Mouse (Mus musculus) heart, adult 10 weeks (tissue): ENCODE data around the gene Mllt3. TPM values are rescaled to one million over a fixed set of nuclear protein-coding genes. Genes with fewer than 3 reads are reported as not detected.

Experiments
- polyA plus RNA-seq: library from polyadenylated mRNA; stranded (reverse); fragments of 350-450 nt; fragmentation: Illumina TruSeq; extraction: RNeasy Lipid Tissue Mini Kit (QIAGEN cat#74804); gene quantifications from one replicate; pipeline ENCODE4 v1.2.3, GENCODE M21; 2014; ENCODE audit warnings: low read depth, low replicate concordance

Gene Mllt3
- 17.7 TPM for polyA plus RNA-seq

DNA sequence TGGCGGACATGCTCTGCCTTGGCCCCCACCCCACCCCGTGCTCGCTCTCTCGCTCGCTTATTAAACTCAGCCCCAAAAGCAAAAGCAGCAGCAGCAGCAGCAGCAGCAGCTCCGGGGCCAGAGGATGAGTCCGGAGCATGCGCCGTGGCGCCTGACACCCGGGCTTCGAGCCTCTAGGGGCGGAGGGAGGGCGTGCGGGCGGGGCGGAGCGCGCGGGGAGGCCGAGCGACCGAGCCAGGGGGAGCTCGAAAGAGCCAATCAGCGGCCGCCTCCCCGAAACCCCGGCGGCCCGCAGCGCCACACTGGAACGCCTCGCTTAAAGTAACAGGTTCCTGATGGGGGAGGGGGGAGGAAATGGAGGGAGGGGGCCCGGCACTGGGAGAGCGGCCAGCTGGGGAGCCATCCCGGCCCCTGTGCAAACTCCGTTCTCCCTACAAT is at the start of gene Mllt3:
TSS of gene Mllt3 (minus strand) at position 149 of the 438 bp plus-strand sequence.

Other genes with a start within 250 kb of the Mllt3 start
- gene Focad, start 61.3 kb upstream of the Mllt3 start, polyA plus RNA-seq = 12.6 TPM